Mouse (Mus musculus) stomach, postnatal 0 days (tissue): ENCODE results near the gene Ampd1. TPM values are rescaled to one million over a fixed set of nuclear protein-coding genes. Genes with fewer than 3 reads are reported as not detected.
"Not testable (repeated sequence)": the region's sequence is repeated elsewhere in the genome, so short reads cannot be mapped to it uniquely, and the experiment has no call there.

ENCODE experiments used
- ATAC-seq: fragments of 200-750 bp; cut with Nextera tagmentation; 2 replicates; pipeline ENCODE4 v1.8.0; 2017; ENCODE audit not compliant: low FRiP score, low TSS enrichment
- DNase-seq: peaks from one replicate; pipeline ENCODE4 v3.0.0-alpha.2; 2016; ENCODE audit warnings: low spot score
- H3K27ac ChIP-seq: fragments of 300-500 bp; sonication (generic); replicated peaks from 2 replicates; pipeline ENCODE4 v1.5.1; 2014; ENCODE audit warnings: mild to moderate bottlenecking, control low read depth
- H3K27me3 ChIP-seq: fragments of 300-500 bp; sonication (generic); 2 replicates; pipeline ENCODE4 v1.6.1; 2014; ENCODE audit warnings: low read length; ENCODE audit not compliant: control insufficient read depth, insufficient read depth
- H3K36me3 ChIP-seq: fragments of 300-500 bp; sonication (generic); 2 replicates; pipeline ENCODE4 v1.6.1; 2014; ENCODE audit warnings: low read length, mixed read lengths; ENCODE audit not compliant: control insufficient read depth, insufficient read depth
- H3K4me1 ChIP-seq: fragments of 300-500 bp; sonication (generic); replicated peaks from 2 replicates; pipeline ENCODE4 v1.6.1; 2014; ENCODE audit warnings: antibody characterized with exemption; ENCODE audit not compliant: control insufficient read depth, insufficient read depth
- H3K4me2 ChIP-seq: fragments of 300-500 bp; sonication (generic); replicated peaks from 2 replicates; pipeline ENCODE4 v1.6.1; 2014; ENCODE audit warnings: low read depth, mild to moderate bottlenecking, control low read depth, moderate library complexity
- H3K4me3 ChIP-seq: fragments of 300-500 bp; sonication (generic); 2 replicates; pipeline ENCODE4 v1.5.1; 2014; ENCODE audit warnings: low read depth, low read length, control low read depth
- H3K9ac ChIP-seq: fragments of 300-500 bp; sonication (generic); 2 replicates; pipeline ENCODE4 v1.6.1; 2014; ENCODE audit warnings: mild to moderate bottlenecking, low read length, control low read depth, mixed read lengths
- H3K9me3 ChIP-seq: fragments of 300-500 bp; sonication (generic); 2 replicates; pipeline ENCODE4 v1.6.1; 2016; ENCODE audit warnings: low read length; ENCODE audit not compliant: control insufficient read depth
- CTCF ChIP-seq: IDR thresholded peaks from 2 replicates; pipeline ENCODE4 v1.5.1; 2016; ENCODE audit warnings: antibody characterized with exemption, low read depth, mild to moderate bottlenecking, moderate library complexity
- EP300 ChIP-seq: optimal IDR thresholded peaks from 2 replicates; pipeline ENCODE3; 2016; ENCODE audit warnings: antibody characterized with exemption
- WGBS: fragments of 180-500 bp; shearing (Covaris S2); extraction: QIAGEN DNeasy Blood & Tissue Kit; methylation state at CpG from one replicate; pipeline ENCODE4 v1.1.7; 2014; 5-methylcytosine and 5-hydroxymethylcytosine counted together
- polyA plus RNA-seq: library from polyadenylated mRNA; unstranded; fragments of >200 nt; fragmentation: Nextera tagmentation; extraction: Ambion mirVana; gene quantifications from 2 replicates; pipeline ENCODE4 v1.2.1, GENCODE M21; 2015

The Ampd1 gene
- polyA plus RNA-seq, 1 experiment from 2014 or later = 0.28 TPM

DNA sequence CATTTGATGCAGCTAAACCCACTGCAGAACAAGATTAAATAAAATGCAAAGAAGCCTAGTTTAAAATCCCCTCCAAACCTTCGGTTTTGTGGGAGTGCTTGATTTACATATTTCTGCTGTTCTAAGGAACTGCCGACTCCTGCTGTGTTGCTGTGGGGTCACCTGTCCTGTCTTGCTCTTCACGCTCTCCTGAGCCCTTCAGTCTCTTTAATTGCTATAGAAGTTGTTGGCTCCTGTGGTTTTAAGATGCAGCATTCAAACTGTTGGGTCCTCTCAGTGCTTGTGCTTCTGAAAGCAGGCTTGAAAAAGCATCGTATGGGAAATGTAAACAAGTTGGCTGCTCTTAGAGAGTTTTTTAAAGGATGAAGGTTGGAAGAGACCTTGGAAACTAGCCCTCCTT, 54.4 kb downstream of the Ampd1 start:
- Histone ChIP-seq H3K27ac (peak overlapping the region; percentile 25; the same call in 1 of the 2 replicates), H3K4me2 (no peak overlapping the region), H3K4me3 (no peak overlapping the region), H3K9me3 (no peaks in the 10 kb centered on the region), H3K36me3 (no peaks in the 10 kb centered on the region), H3K9ac (no peak overlapping the region), H3K27me3 (no peaks in the 10 kb centered on the region), H3K4me1 (no peaks in the 10 kb centered on the region)
- WGBS = 44% methylated on average over 4 of the region's 4 CpGs
- DNase-seq (no peak), ATAC-seq (no peak)
- TF ChIP-seq CTCF (no peak), EP300 (no peak)

DNA sequence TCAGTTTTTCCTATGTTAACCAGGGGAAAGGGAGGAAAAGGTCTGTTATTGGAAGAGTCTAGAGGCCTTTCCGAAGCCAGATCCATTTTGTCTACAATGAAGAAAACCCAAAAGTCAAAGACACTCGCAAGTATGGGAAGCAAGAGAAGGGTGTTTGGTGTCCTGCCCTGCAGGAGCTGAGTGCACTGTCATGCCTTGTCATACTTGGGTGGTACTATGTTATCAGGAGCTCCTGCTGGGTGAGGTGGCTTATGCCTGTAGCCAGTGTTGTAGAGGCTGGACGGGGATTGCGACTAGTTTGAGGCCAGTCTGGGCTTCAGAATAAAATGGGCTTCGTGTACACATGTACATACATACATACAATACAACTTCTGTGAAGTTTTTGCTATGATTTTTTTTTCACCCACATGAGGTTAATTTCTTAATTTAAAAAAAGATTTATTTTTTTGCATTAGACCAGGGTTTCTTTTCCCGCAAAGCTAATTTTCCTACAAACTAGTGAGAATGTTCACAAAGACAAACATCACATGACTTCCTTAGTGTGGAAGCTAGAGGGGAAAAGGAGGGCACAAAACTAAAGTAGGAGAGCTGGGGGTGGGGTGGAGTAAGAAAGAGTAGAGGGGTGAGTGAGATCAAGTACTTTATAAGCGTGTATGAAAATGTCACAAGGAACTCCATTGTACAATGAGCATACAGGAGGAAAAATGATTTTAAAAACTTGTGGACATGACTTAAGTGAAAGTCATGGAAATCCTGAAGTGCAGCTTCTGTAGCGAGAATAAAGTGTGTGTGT, 55.7 kb downstream of the Ampd1 start:
- 0 out of 2 replicates have a peak, but pooled peaks have one; percentile 47 for ATAC-seq
- no peak for DNase-seq
- Histone ChIP-seq H3K9ac (no peak overlapping the region), H3K36me3 (no peaks in the 10 kb centered on the region), H3K27me3 (no peaks in the 10 kb centered on the region), H3K4me1 (no peaks in the 10 kb centered on the region), H3K27ac (peak overlapping the region; percentile 45), H3K9me3 (no peaks in the 10 kb centered on the region), H3K4me2 (no peak overlapping the region), H3K4me3 (no peak overlapping the region)
- TF ChIP-seq CTCF = no peak
- no peak for TF ChIP-seq EP300
- WGBS = 61% methylated on average over 8 of the region's 8 CpGs

DNA sequence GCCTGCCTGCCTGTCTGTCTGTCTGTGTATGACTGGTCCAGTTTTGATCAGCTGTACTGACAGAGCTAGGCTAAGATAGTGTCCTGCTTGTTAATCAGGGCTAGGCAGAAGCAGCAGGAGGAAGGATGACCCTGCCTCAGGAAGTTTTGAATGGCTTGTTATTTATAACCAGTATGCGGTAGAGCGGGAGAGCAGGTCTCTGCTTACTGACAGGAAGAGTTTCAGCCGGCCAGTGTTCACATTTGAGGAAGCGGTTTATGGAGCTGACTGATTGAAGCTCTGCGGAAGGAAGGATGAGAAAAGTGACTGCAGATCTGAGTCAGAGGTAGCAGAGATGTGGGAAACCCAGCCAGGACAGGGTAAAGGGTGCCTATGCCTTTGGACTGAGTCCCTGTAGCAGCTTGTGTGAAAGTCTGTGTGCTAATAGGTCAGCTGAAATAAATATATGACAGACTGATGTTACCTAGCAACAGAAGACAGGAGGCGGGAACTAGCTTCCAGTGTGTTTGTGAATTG, 56.5 kb downstream of the Ampd1 start:
- no peak for DNase-seq
- peak; percentile 80 for ATAC-seq
- H3K4me1 ChIP-seq = no peaks in the 10 kb centered on the region
- no peak overlapping the region for H3K4me3 ChIP-seq
- no peak overlapping the region for H3K9ac ChIP-seq
- peak overlapping the region; percentile 20; the same call in 1 of the 2 replicates for H3K4me2 ChIP-seq
- WGBS = 22% methylated on average over 6 of the region's 6 CpGs
- H3K36me3 ChIP-seq = no peaks in the 10 kb centered on the region
- peak overlapping the region; percentile 69; the same call in 1 of the 2 replicates for H3K27ac ChIP-seq
- no peaks in the 10 kb centered on the region for H3K9me3 ChIP-seq
- TF ChIP-seq EP300 = no peak
- TF ChIP-seq CTCF = no peak
- no peaks in the 10 kb centered on the region for H3K27me3 ChIP-seq

DNA sequence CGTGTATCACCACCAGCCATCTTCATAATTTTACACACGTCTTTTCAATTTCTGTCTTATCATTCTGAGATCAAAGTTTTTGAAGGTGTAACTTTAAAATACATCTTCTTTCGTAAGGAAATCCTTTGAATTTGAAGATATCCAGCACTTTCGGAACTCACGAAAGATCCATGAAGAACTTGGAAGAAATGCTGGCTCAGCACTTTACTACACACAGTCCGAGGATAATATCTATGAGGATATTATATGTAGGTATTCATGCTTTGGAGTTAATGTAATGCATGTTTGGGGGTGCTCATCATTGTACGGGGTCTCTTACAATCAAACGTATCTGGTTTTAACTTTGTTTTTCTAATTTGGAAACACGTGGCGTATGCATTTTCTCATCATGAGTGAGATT, 59.3 kb downstream of the Ampd1 start:
- ATAC-seq (no peak), DNase-seq (no peak)
- H3K4me3 ChIP-seq = no peak overlapping the region
- H3K27ac ChIP-seq = no peak overlapping the region
- H3K9ac ChIP-seq = no peak overlapping the region
- no peaks in the 10 kb centered on the region; the same call in 1 of the 2 replicates for H3K36me3 ChIP-seq
- H3K9me3 ChIP-seq = no peaks in the 10 kb centered on the region
- no peak overlapping the region for H3K4me2 ChIP-seq
- H3K27me3 ChIP-seq = no peaks in the 10 kb centered on the region
- 91% methylated on average over 10 of the region's 10 CpGs for WGBS
- TF ChIP-seq EP300 (no peak), CTCF (no peak)
- H3K4me1 ChIP-seq = no peaks in the 10 kb centered on the region

GRCm38 (mm10) chr3:103136414-103137077, 62.7 kb downstream of the Ampd1 start:
- Histone ChIP-seq H3K27ac (no peak overlapping the region), H3K4me3 (no peak overlapping the region), H3K9ac (no peak overlapping the region), H3K9me3 (no peaks in the 10 kb centered on the region), H3K36me3 (no peaks in the 10 kb centered on the region; the same call in 1 of the 2 replicates), H3K27me3 (no peaks in the 10 kb centered on the region), H3K4me1 (no peaks in the 10 kb centered on the region), H3K4me2 (no peak overlapping the region)
- 76% methylated on average over 4 of the region's 4 CpGs for WGBS
- ATAC-seq (no peak), DNase-seq (no peak)
- TF ChIP-seq EP300 (no peak), CTCF (no peak)

DNA sequence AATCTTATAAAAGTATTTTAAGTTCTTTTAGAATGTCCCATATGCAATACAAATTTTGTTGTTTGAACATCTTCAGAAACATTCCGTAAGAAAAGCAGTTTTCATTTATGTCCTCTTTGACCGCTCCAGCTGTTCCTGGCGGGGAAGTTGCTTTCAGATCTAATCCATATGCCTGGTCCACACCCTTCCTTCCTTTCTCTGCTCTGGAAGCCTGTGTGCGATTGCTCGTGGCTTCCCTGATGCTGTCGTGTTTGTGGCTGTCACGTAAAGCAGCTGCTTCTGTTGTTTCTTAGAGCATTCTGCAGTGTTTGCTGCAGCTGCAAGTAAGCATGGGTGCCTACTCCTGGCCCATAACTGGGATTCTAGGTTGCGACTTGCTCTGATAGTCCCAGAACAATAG, 65.2 kb downstream of the Ampd1 start:
- no peaks in the 10 kb centered on the region for H3K27me3 ChIP-seq
- H3K4me2 ChIP-seq = peak overlapping the region; percentile 26; the same call in 1 of the 2 replicates
- peak overlapping the region; percentile 59 for H3K27ac ChIP-seq
- no peak overlapping the region for H3K9ac ChIP-seq
- no peak overlapping the region for H3K4me3 ChIP-seq
- H3K4me1 ChIP-seq = no peaks in the 10 kb centered on the region
- 47% methylated on average over 8 of the region's 8 CpGs for WGBS
- DNase-seq = no peak
- no peaks in the 10 kb centered on the region for H3K9me3 ChIP-seq
- TF ChIP-seq CTCF = no peak
- TF ChIP-seq EP300 = no peak
- H3K36me3 ChIP-seq = no peaks in the 10 kb centered on the region; the same call in 1 of the 2 replicates
- ATAC-seq = no peak; the same call in 1 of the 2 replicates

- not testable (repeated sequence) for H3K36me3 ChIP-seq, H3K27me3 ChIP-seq, H3K4me1 ChIP-seq, H3K4me3 ChIP-seq, H3K9me3 ChIP-seq, H3K9ac ChIP-seq, DNase-seq, ATAC-seq
- H3K27ac ChIP-seq = peak overlapping the region; percentile 59
- H3K4me2 ChIP-seq = peak overlapping the region; percentile 4; the same call in 1 of the 2 replicates
- 46% methylated on average over 11 of the region's 11 CpGs for WGBS
These were observed 66.5 kb downstream of the Ampd1 start for GRCm38 (mm10) chr3:103140095-103140838.
